Mouse (Mus musculus) c-Kit-positive CD71-positive TER-119-positive erythroid progenitor cells, embryonic 14.5 days (primary cell): ENCODE measurements around the gene Gm5926.
"Not testable (repeated sequence)": the region's sequence is repeated elsewhere in the genome, so short reads cannot be mapped to it uniquely, and the experiment has no call there.

Source experiments
- DNase-seq: peaks from one replicate; pipeline ENCODE4 v3.0.0-alpha.2; 2013; ENCODE audit warnings: low spot score

Gm5926 gene

DNA sequence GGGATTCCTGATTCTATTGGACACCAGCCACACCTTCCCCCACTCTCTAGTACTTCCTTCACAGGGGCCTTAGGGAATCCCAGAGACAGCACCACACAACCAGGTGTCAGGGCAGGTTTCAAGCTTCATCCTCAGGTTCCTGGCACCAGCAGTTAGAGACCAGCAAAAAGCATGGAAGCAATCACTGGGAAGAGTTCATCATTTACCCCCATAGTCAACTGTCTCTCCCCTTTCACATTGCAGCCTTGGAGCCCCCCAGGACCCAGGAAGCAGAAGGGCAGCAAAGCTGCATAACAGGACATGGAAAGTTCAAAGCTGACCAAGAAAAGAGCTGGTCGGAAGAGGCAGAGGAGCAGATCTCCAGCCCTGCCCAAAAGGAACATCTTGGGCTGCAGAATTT, at the start of gene Gm5926:
Gene Gm5926, plus strand, starts transcription at position 301 of the 400 bp plus-strand sequence.
- not testable (repeated sequence) for DNase-seq

DNA sequence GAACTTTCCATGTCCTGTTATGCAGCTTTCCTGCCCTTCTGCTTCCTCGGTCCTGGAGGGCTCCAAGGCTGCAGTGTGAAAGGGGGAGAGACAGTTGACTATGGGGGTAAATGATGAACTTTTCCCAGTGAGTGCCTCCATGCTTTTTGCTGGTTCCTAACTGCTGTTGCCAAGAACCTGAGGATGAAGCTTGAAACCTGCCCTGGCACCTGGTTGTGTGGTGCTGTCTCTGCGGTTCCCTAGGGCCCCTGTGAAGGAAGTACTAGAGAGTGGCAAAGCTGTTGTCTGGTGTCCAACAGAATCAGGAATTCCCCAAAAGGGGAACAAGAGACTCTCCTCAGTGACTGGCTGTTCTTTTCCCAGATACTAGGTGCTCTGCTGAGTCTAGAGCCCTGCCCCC, 49.5 kb upstream of the Gm5926 start:
- not testable (repeated sequence) for DNase-seq

DNA sequence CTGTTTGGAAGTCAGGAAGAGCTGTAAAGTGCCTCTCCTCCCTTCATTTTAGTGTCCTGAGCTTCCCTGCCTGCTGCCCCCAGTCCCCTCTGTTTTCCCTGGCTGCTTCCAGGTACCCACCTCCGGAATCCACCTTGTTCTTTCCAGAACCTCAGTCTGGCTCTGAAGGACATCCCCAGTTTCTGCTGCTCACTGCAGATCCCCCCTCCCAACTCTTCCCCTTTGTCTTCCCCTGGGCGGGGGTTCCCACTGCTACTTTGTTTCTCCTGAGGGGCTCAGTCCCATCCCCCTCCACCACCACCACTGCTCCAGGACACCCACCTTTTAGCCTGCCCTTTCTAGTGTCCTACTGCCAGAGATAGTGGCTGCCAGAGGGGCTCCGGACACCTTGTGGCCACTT, 49.1 kb upstream of the Gm5926 start:
- DNase-seq = not testable (repeated sequence)
